Mouse (Mus musculus) bone marrow, adult 2 months (tissue): ENCODE results near the gene Cbarp. TPM values are rescaled to one million over a fixed set of nuclear protein-coding genes. Genes with fewer than 3 reads are reported as not detected.

ENCODE experiments used
- H3K27ac ChIP-seq: fragments of 200-500 bp; 2 replicates; pipeline ENCODE4 v1.5.1; 2012; ENCODE audit warnings: low read depth, mild to moderate bottlenecking, control low read depth, inconsistent platforms, low read length; ENCODE audit not compliant: control insufficient read depth, poor library complexity, insufficient read depth
- H3K4me1 ChIP-seq: fragments of 200-500 bp; 2 replicates; pipeline ENCODE4 v1.6.1; 2011; ENCODE audit warnings: low read length; ENCODE audit not compliant: control insufficient read depth, insufficient read depth
- H3K4me3 ChIP-seq: fragments of 200-500 bp; replicated peaks from 2 replicates; pipeline ENCODE3; 2011; ENCODE audit warnings: mild to moderate bottlenecking, low read depth, low read length, control low read depth; ENCODE audit not compliant: control insufficient read depth
- CTCF ChIP-seq: fragments of 200-500 bp; IDR thresholded peaks from 2 replicates; pipeline ENCODE4 v1.5.1; 2011; ENCODE audit warnings: low read length, control low read depth; ENCODE audit not compliant: control insufficient read depth, insufficient read depth
- POLR2A ChIP-seq: fragments of 200-500 bp; IDR thresholded peaks from 2 replicates; pipeline ENCODE4 v1.6.1; 2011; ENCODE audit warnings: low read depth, mild to moderate bottlenecking, control low read depth, low read length, borderline replicate concordance; ENCODE audit not compliant: control insufficient read depth
- WGBS: fragments of 180-500 bp; shearing (Covaris S2); methylation state at CpG from one replicate; pipeline ENCODE4 v1.1.7; 2018; 5-methylcytosine and 5-hydroxymethylcytosine counted together
- polyA plus RNA-seq: library from polyadenylated mRNA; stranded (reverse); fragments of >200 nt; gene quantifications from 2 replicates; pipeline ENCODE4 v1.2.4, GENCODE M21; 2011; ENCODE audit warnings: low replicate concordance; ENCODE audit not compliant: missing spikeins, insufficient read depth, insufficient read length

Gene Cbarp
- polyA plus RNA-seq, 1 experiment: 3.7 TPM

- TF ChIP-seq POLR2A (no peak), CTCF (no peak)
- Histone ChIP-seq H3K27ac (peak overlapping the region; percentile 13; the same call in 1 of the 2 replicates), H3K4me1 (peaks cover 16% of the 10 kb centered on the region), H3K4me3 (no peak overlapping the region)
- WGBS: 73% methylated on average over 15 of the region's 15 CpGs
These were observed 16.7 kb upstream of the Cbarp start for GRCm38 (mm10) chr10:80157141-80157929.

DNA sequence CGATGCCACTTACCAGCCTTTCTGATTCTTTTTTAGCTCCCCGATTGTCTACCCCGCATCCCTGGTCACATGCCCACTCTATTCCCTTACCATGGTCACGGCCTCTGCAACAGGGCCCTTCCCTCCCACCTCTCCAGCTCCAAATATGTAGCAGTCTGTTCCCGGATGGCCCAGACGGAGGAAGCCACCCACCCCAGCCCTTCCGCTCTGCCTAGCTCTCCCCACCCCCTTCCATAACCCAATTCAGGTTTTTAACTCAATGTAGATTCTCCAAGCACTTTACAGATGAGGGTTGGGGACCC is 16.1 kb upstream of the Cbarp start:
- Histone ChIP-seq H3K4me3 (no peak overlapping the region), H3K4me1 (peaks cover 14% of the 10 kb centered on the region), H3K27ac (peak overlapping the region; percentile 30; the same call in 1 of the 2 replicates)
- WGBS: 85% methylated on average over 7 of the region's 7 CpGs
- TF ChIP-seq CTCF (no peak), POLR2A (no peak)

DNA sequence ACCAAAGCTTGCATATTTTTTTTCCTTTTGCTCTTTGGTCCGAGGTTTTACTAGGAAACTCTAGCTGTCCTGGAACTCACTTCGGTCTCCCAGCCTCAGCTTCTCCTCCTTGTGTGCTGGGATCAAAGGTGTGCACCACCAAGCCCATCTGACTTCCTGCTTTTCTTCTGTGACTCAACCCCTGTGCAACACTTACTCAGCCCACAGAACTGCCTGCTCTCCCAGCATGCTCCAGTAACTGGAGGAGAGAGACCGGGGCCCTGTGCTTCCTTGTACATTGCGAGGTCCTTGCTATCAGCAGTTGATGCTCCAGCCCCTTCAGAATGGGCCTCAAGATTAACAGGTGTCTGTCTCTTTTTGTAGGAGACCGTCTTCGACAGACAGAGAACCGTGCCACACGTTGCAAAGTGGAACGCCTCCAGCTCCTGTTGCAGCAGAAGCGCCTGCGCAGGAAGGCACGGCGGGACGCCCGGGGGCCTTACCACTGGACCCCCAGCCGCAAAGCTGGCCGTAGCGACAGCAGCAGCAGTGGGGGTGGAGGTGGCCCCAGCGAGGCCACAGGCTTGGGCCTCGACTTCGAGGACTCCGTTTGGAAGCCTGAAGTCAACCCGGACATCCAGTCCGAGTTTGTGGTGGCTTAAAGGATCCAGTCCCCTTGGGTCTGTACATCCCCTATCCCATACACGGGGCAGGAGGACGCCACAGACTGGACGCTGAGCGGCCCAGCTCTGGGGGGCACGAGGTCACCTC is 15.5 kb upstream of the Cbarp start:
- 81% methylated on average over 29 of the region's 29 CpGs for WGBS
- Histone ChIP-seq H3K4me3 (no peak overlapping the region), H3K27ac (peak overlapping the region; percentile 30; the same call in 1 of the 2 replicates), H3K4me1 (peaks cover 11% of the 10 kb centered on the region)
- TF ChIP-seq CTCF (no peak), POLR2A (0 out of 2 replicates have a peak, but pooled peaks have one; percentile 12)

- peaks cover 5% of the 10 kb centered on the region for H3K4me1 ChIP-seq
- no peak for TF ChIP-seq POLR2A
- TF ChIP-seq CTCF: no peak
- WGBS: 71% methylated on average over 1 of the region's 1 CpGs
These were observed 14.6 kb upstream of the Cbarp start for GRCm38 (mm10) chr10:80155277-80155676.

DNA sequence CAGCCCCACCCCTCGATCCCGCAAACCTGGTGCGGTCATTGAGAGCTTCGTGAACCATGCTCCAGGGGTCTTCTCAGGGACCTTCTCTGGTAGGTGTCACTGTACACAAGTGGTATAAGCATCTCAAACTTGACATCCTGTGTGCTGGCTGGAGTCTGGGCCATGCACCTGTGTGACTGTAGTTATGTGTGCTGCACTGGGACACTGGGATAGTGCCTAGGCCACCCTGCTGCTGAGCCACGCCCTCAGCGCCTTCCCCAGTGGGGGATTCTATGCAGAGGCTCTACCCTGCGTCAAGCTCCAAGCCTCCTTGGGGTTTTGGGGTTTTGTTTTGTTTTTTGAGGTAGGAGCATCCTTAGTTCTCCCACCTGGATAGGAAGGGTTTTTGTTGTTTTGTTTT is 13.7 kb upstream of the Cbarp start:
- WGBS: 92% methylated on average over 7 of the region's 7 CpGs
- H3K4me3 ChIP-seq: no peak overlapping the region
- no peak for TF ChIP-seq POLR2A
- TF ChIP-seq CTCF: no peak
- peaks cover 5% of the 10 kb centered on the region for H3K4me1 ChIP-seq
- no peak overlapping the region for H3K27ac ChIP-seq

More at GRCm38 (mm10) chr10:80155277-80155676, 14.6 kb upstream of the Cbarp start:
- Histone ChIP-seq H3K27ac (peak overlapping the region; percentile 17), H3K4me3 (no peak overlapping the region)

- Histone ChIP-seq H3K4me3 (no peak overlapping the region), H3K4me1 (peaks cover 5% of the 10 kb centered on the region), H3K27ac (no peak overlapping the region)
- no peak for TF ChIP-seq CTCF
- no peak for TF ChIP-seq POLR2A
- 96% methylated on average over 19 of the region's 19 CpGs for WGBS
These were observed 13.1 kb upstream of the Cbarp start for GRCm38 (mm10) chr10:80153713-80154112.

- Histone ChIP-seq H3K4me1 (peaks cover 3% of the 10 kb centered on the region), H3K27ac (peak overlapping the region; percentile 85), H3K4me3 (no peak overlapping the region)
- WGBS: 66% methylated on average over 3 of the region's 3 CpGs
- TF ChIP-seq POLR2A: no peak
- no peak for TF ChIP-seq CTCF
These were observed 12.2 kb upstream of the Cbarp start for GRCm38 (mm10) chr10:80152873-80153260.
